Mouse (Mus musculus) heart, postnatal 4 days (tissue): ENCODE results near the gene Hoxb3. TPM values are rescaled to one million over a fixed set of nuclear protein-coding genes. Genes with fewer than 3 reads are reported as not detected.
A peak's percentile ranks its signal among the peaks of the same experiment; 100 is the strongest.

Experiments
- DNase-seq: peaks from one replicate; pipeline ENCODE4 v3.0.0; 2021
- total RNA-seq, 2 experiments: library from RNA; stranded (reverse); gene quantifications; 2 replicates each; pipeline ENCODE4 v1.2.3; 2021

Hoxb3 gene
- total RNA-seq, 2 experiments from 2014 or later = 1.4 to 1.5 TPM

DNA sequence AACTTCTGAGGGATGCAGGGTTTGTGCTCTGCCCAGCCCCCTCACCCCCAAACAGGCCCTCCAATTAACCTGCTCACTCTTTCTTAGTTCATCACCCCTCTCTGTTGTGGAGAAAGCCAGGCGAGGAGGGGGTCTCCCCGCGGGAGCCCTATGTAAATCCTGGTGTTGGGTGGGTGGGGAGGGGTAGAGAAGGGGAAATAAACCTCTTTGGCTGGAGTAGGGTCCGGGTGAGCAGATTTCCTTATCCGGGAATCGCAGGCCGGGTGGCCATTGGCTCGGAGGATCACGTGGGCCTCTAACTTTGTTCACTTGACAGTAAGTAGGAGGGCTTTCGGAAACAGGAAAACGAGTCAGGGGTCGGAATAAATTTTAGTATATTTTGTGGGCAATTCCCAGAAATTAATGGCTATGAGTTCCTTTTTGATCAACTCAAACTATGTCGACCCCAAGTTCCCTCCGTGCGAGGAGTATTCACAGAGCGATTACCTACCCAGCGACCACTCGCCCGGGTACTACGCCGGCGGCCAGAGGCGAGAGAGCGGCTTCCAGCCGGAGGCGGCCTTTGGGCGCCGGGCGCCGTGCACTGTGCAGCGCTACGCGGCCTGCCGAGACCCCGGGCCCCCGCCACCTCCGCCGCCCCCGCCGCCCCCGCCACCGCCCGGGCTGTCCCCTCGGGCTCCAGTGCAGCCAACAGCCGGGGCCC lies 4.6 kb upstream of the Hoxb3 start:
- DNase-seq = peak; percentile 42

- DNase-seq = no peak
Measured at GRCm38 (mm10) chr11:96319071-96319902, 3.8 kb upstream of the Hoxb3 start.

DNA sequence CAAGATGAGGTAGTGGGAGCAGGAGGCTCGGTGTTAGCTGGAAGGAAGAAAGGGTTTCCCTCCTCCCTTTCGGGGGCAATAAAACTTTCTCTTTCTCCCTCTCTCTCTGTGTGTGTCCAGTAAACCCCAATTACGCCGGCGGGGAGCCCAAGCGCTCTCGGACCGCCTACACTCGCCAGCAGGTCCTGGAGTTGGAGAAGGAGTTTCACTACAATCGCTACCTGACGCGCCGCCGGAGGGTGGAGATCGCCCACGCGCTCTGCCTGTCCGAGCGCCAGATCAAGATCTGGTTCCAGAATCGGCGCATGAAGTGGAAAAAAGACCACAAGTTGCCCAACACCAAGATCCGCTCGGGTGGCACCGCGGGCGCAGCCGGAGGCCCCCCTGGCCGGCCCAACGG lies 3.2 kb upstream of the Hoxb3 start:
- DNase-seq = no peak

DNA sequence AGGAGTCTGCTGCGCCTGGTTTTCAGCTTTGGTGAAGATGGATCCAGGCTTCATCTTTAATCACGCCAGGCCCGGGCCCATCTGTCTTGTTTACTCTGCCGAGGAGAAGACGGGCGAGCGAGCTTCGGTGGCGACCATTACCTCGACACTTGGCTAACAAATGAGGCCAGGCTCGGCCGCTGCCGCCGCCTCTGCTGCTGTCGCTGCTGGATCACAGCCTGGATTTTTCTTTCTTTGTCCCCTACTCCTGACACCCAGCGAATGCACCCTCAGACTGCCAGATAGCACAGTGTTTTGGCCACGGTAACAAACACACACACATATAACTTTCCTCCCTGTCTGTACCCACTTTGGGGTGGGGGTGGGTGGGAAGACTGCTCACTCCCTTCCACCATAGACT lies 2.4 kb upstream of the Hoxb3 start:
- no peak for DNase-seq

GRCm38 (mm10) chr11:96321846-96322245 lies 1.3 kb upstream of the Hoxb3 start:
- DNase-seq = no peak

DNA sequence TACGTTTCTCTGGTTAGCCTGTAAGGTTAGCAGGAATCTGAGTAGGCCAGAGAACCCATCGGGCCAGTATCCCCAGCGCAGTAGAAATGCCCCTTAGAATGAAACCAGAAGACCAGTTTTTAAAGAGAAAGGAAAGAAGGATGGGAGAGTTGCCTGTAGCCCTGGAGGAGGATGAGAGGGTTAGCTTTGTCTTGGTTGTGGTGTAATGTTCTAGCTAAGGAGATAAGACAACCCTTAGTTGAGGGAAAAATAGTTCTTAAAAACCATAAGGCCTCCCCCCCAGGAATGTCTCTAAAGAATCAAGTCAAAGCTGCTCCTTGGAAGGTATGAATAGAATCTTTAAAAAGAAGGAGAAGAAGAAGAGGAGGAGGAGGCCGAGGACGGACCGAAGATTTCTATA lies 388 bp upstream of the Hoxb3 start:
- DNase-seq = no peak

DNA sequence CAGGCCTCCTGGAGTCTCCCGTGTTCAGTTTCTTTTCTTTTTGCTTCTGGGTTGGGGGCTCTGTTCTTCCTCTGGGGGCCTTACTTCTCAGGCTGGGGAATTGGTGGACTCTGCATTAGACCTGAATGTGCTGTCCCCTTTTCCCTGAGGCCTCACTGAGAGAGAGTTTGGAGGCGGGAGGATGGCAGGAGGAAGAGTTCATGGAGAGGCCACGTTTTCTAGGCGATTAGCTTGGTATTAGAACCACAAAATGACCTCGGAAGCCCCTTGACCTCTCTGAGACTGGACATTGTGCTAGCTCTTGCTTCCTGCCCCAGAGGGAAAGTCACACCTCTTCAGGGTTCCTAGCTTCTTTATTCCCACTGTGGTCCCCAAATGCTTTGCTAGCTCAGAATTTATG lies 999 bp downstream of the Hoxb3 start:
- DNase-seq = no peak

DNA sequence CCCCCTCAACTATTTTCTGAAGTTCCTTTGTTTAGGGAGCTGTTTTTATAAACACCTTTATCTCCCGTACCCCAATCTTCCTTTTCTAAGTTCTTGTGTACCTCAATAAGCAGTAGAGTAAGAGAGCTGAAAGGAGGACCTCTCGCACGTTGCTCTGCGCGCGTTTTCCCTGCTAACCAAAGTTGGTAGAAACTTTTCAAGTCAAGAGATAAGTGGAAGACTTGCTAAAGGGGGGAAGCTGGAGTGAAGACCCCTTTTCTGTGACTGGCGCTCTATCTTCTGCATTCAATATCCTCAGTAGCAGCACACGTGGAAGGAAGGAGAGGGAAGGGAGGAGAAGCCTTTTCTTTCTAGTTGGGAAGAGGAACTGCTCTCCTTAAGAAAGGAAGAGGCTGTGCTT lies 1.8 kb downstream of the Hoxb3 start:
- no peak for DNase-seq

DNA sequence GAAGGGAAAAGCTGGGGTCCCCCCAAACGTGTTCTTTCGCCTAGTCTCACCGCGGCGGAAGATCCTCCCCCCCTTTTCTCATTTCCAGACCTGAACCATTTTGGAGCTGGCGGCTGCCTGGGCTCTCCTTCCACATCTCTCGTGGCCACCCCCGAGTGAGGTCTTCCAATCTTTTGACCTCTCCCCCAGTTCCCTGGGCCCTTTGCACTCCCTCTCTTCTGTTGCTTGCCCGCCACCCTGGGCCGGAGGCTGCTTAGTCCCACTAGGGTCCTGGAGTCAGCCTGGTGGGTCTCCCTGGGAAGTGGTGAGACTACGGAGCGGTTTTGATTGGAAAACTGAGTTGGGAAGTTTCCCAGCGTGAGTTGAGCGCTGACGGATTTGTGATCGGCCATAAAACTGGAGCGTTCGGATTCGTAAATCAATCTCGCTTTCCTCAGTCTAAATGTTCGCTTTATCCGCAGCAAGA lies 2.7 kb downstream of the Hoxb3 start:
- DNase-seq = no peak

- DNase-seq = no peak
Measured at GRCm38 (mm10) chr11:96326705-96327104, 3.6 kb downstream of the Hoxb3 start.

- no peak for DNase-seq
Measured at GRCm38 (mm10) chr11:96327122-96327521, 4.0 kb downstream of the Hoxb3 start.

DNA sequence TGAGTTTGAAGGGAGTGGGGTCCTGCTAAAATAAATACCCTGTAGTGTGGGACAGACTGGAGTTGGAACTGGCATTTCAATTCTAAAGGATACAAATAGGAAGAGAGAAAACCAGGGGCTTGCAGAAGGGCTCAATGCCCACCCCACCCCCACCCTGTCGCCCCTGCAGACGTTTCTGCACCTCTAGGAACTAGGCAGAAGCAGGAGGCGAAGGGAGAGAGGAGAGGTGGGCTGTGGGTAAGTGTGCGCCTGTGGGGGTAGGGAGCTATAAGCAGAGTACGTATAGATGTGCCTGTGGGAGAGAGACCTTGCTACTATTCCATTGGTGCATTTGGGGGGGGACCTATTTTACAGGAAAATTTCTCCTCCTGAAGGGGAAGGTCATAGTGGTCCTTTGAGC lies 4.6 kb downstream of the Hoxb3 start:
- DNase-seq = no peak

GRCm38 (mm10) chr11:96328605-96329004 lies 5.5 kb downstream of the Hoxb3 start:
- DNase-seq = no peak

DNA sequence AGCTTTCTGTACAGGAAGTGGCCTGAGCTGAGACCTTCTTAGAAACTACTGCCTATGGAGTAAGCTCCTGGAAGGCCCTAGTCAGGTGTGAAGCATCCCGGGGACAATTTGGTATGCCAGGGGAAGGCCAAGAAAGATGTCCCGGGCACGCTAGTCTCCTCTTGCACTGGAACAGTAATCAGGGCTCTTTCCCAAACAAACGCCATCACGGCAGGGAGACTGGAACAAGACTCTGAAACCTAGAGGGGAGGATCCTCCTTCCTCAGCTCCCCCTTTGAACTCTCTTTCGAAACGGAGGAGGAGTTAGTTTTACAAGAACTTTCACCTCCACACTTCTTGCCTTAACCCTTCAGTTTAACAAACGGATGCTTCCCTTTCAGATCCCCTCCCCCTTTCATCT lies 9.0 kb downstream of the Hoxb3 start:
- no peak for DNase-seq

- no peak for DNase-seq
Measured at GRCm38 (mm10) chr11:96332618-96333032, 9.5 kb downstream of the Hoxb3 start.

- DNase-seq = no peak
Measured at GRCm38 (mm10) chr11:96333241-96334001, 10.3 kb downstream of the Hoxb3 start.

GRCm38 (mm10) chr11:96334002-96334364 lies 10.9 kb downstream of the Hoxb3 start:
- no peak for DNase-seq

DNA sequence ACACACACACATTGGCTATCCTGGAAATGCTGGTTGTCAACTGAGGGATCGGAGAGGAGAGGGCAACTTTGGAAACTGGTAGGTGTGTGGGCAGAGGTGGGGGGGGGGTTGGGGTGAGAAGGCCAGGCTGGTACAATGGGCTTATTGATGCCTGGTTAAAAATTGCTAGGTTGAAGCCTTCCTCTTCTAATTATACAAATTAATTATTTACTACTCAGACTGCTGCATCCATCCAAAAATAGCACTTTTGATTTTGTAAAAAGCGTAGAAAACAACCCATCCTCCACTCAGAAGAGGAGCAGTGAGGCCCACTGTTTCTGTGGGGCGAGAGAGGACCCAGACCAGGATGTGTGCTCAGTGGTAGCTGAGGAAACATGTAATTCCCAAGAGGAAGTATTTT lies 11.9 kb downstream of the Hoxb3 start:
- DNase-seq = no peak

GRCm38 (mm10) chr11:96336597-96336996 lies 13.5 kb downstream of the Hoxb3 start:
- DNase-seq = no peak

DNA sequence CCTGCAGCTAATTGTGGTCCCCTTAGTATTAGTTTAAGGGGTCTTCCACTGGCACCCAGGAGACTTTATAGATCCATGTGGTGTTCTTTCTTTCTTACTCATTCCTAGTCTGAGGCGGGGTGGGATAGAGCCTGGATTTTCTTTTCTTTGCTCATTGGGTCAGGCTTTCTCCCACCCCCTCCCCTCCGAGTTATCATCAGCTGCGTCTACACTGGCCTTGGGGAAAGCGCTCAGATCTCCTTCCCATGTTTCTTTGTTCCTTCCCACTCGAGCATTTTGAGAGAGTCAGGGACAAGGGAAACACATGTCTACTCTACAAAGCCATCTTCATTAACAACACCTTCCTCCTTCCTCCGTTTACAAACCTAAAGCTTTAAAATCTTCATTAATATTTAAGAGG lies 13.9 kb downstream of the Hoxb3 start:
- DNase-seq = no peak

DNA sequence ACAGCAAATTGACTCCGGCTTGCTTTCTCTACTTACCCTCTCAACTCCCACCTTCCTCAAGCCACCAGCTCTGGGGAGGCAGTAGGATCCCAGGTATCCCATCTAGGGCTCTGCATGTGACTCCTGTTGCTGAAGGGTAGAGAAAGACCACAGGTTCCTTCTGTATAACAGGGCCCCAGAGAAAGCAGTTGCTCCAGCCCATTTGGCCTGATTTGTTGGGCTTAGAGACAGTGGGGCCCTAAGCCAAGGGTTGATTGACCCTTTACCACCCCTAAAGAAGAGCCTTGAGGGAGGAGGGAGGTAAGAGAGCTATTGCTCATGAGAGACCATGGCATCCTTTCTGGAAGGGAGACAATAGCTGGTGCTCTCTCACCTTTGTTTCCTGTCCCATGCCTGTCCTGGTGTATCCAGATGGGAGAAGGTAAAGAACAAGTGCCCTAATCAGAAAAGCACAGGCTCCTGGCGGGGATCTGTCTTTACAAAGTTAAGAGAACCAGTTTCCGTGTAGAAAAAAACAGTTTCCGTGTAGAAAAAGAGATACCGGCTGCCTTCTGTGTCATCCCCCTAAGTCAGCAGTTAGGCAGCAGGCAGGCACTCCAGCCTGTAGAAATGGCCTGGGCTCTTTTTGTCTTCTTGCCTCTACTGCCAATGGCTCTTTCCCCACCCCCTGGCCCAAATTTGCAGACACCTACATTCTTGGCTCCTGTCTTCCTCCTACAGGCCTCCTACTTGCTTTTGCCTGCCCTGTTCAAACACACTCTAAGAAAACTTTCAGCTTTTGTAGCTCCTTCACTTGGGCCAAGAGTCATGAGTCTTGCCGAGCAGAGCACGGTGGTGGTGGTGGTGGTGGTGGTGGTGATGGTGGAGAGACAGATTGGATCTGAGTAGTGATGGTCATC lies 16.1 kb downstream of the Hoxb3 start:
- no peak for DNase-seq

DNA sequence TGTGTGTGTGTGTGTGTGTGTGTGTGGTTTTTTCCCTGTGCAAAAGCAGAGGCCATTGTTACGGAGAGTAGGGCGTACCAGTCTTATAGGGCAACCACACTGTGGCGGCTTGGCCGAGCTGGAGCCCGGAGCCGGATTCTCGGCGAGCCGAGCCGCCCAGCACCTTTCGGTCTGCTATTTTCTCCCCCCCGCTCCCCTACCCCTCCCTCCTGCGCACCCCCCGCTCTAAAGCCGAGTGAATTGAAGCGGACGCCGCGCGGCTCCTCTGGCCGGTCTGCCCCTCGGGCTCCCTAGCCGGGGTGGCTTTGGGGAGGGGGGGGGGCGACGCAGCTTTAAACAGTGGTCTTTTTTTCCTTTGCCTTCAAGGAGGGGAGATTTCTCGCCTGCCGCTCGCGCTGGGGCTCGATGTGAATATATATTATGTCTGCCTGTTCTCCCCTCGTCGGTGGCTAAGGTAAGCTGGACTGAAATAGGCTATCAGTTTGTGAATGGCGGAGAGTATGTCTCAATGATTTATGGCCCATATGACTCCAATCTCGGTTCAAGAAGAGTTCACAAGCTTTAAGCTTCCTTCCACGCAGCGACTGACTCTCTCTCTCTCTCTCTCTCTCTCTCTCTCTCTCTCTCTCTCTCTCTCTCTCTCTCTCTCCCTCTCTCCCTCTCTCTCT lies 17.7 kb downstream of the Hoxb3 start:
- DNase-seq = no peak
